Mouse (Mus musculus) fat pad, adult 2 months (tissue): ENCODE measurements around the gene Olfr1100.

Source experiments
- DNase-seq: peaks from one replicate; pipeline ENCODE4 v3.0.0-alpha.2; 2011; ENCODE audit warnings: low read depth, low spot score; ENCODE audit errors: extremely low read depth

The Olfr1100 gene

GRCm38 (mm10) chr2:86979854-86980253, at the start of gene Olfr1100:
Gene Olfr1100 (minus strand): TSS chr2:86979954.
- DNase-seq: no peak

- DNase-seq: no peak
Measured at GRCm38 (mm10) chr2:87026980-87027379, 47.2 kb upstream of the Olfr1100 start, which contains the start of gene Olfr1104. Gene Olfr1104 (minus strand): TSS chr2:87027080.

GRCm38 (mm10) chr2:86998098-86998497, 18.3 kb upstream of the Olfr1100 start, which contains the start of gene Olfr1102:
Gene Olfr1102 (plus strand): TSS chr2:86998398.
- DNase-seq: no peak

- DNase-seq: no peak
Measured at GRCm38 (mm10) chr2:86991121-86991520, 11.4 kb upstream of the Olfr1100 start, which contains the start of gene Olfr1101. Gene Olfr1101 (minus strand): TSS chr2:86991221.

- DNase-seq: no peak
Measured at GRCm38 (mm10) chr2:86960593-86960992, 19.2 kb downstream of the Olfr1100 start, which contains the start of gene Olfr1099. Gene Olfr1099 (minus strand): TSS chr2:86960693.

GRCm38 (mm10) chr2:86926557-86926956, 53.2 kb downstream of the Olfr1100 start:
- DNase-seq: no peak
